Mouse (Mus musculus): ENCODE data around the gene Dlg2. TPM values are rescaled to one million over a fixed set of nuclear protein-coding genes. Genes with fewer than 3 reads are reported as not detected.

The Dlg2 gene
- polyA plus RNA-seq, 1 experiment from 2014 or later, result 6.9 TPM

GRCm38 (mm10) chr7:91456796-91457195 is 980.3 kb downstream of the Dlg2 start:
- H3K4me1 ChIP-seq, result no peaks in the 10 kb centered on the region
- H3K36me3 ChIP-seq, result no peaks in the 10 kb centered on the region
- no peak overlapping the region for H3K9ac ChIP-seq
- H3K4me2 ChIP-seq (replicated peaks), result no peak overlapping the region
- H3K4me3 ChIP-seq, result no peak overlapping the region
- no peak overlapping the region for H3K27ac ChIP-seq
- H3K9me3 ChIP-seq (replicated peaks), result no peaks in the 10 kb centered on the region
- WGBS, result 9% methylated on average over 1 of the region's 1 CpGs
- H3K27me3 ChIP-seq, result no peaks in the 10 kb centered on the region
- ATAC-seq (ENCODE audit: low FRiP score), result no peak

GRCm38 (mm10) chr7:91457207-91457606 is 980.7 kb downstream of the Dlg2 start:
- Histone ChIP-seq H3K27ac (no peak overlapping the region), H3K36me3 (no peaks in the 10 kb centered on the region), H3K27me3 (no peaks in the 10 kb centered on the region), H3K4me1 (no peaks in the 10 kb centered on the region), H3K4me2 (replicated peaks) (no peak overlapping the region), H3K4me3 (no peak overlapping the region), H3K9ac (no peak overlapping the region), H3K9me3 (replicated peaks) (no peaks in the 10 kb centered on the region)
- peak; percentile 67 for ATAC-seq (ENCODE audit: low FRiP score)
- 0% methylated on average over 1 of the region's 1 CpGs for WGBS

GRCm38 (mm10) chr7:91461352-91461751 is 984.9 kb downstream of the Dlg2 start:
- Histone ChIP-seq H3K27ac (no peak overlapping the region), H3K36me3 (no peaks in the 10 kb centered on the region), H3K4me3 (no peak overlapping the region), H3K27me3 (no peaks in the 10 kb centered on the region), H3K9ac (no peak overlapping the region), H3K9me3 (replicated peaks) (no peaks in the 10 kb centered on the region), H3K4me2 (replicated peaks) (no peak overlapping the region), H3K4me1 (no peaks in the 10 kb centered on the region)
- ATAC-seq (ENCODE audit: low FRiP score), result no peak
- WGBS, result 77% methylated on average over 3 of the region's 3 CpGs

- 73% methylated on average over 7 of the region's 7 CpGs for WGBS
- H3K4me2 ChIP-seq (replicated peaks), result no peak overlapping the region
- no peak for ATAC-seq (ENCODE audit: low FRiP score)
- H3K9me3 ChIP-seq (replicated peaks), result no peaks in the 10 kb centered on the region
- no peaks in the 10 kb centered on the region for H3K4me1 ChIP-seq
- H3K27ac ChIP-seq, result 0 out of 2 replicates have a peak overlapping the region, but pooled peaks have one; percentile 17
- H3K4me3 ChIP-seq, result no peak overlapping the region
- no peak overlapping the region for H3K9ac ChIP-seq
- H3K36me3 ChIP-seq, result no peaks in the 10 kb centered on the region
- H3K27me3 ChIP-seq, result no peaks in the 10 kb centered on the region
These were observed 986.8 kb downstream of the Dlg2 start for GRCm38 (mm10) chr7:91463256-91463655.

- Histone ChIP-seq H3K9me3 (replicated peaks) (no peaks in the 10 kb centered on the region), H3K4me3 (no peak overlapping the region), H3K4me2 (replicated peaks) (no peak overlapping the region), H3K36me3 (no peaks in the 10 kb centered on the region), H3K9ac (no peak overlapping the region), H3K4me1 (no peaks in the 10 kb centered on the region), H3K27me3 (no peaks in the 10 kb centered on the region), H3K27ac (no peak overlapping the region)
- 84% methylated on average over 3 of the region's 3 CpGs for WGBS
- ATAC-seq (ENCODE audit: low FRiP score), result no peak
These were observed 990.6 kb downstream of the Dlg2 start for GRCm38 (mm10) chr7:91467061-91467460.

- Histone ChIP-seq H3K4me3 (no peak overlapping the region), H3K36me3 (no peaks in the 10 kb centered on the region), H3K9me3 (replicated peaks) (no peaks in the 10 kb centered on the region), H3K27ac (no peak overlapping the region), H3K4me2 (replicated peaks) (no peak overlapping the region), H3K9ac (no peak overlapping the region), H3K4me1 (no peaks in the 10 kb centered on the region), H3K27me3 (no peaks in the 10 kb centered on the region)
- ATAC-seq (ENCODE audit: low FRiP score), result no peak
- WGBS, result 71% methylated on average over 3 of the region's 3 CpGs
These were observed 1002.7 kb downstream of the Dlg2 start for GRCm38 (mm10) chr7:91479145-91479544.

GRCm38 (mm10) chr7:91481574-91482197 is 1005.2 kb downstream of the Dlg2 start:
- no peak for ATAC-seq (ENCODE audit: low FRiP score)
- Histone ChIP-seq H3K4me3 (no peak overlapping the region), H3K4me2 (replicated peaks) (no peak overlapping the region), H3K9me3 (replicated peaks) (no peaks in the 10 kb centered on the region), H3K36me3 (no peaks in the 10 kb centered on the region), H3K9ac (no peak overlapping the region), H3K27ac (no peak overlapping the region), H3K27me3 (no peaks in the 10 kb centered on the region), H3K4me1 (no peaks in the 10 kb centered on the region)
- WGBS, result 74% methylated on average over 1 of the region's 1 CpGs

- no peaks in the 10 kb centered on the region for H3K4me1 ChIP-seq
- H3K4me3 ChIP-seq, result no peak overlapping the region
- no peaks in the 10 kb centered on the region for H3K9me3 ChIP-seq (replicated peaks)
- H3K27me3 ChIP-seq, result no peaks in the 10 kb centered on the region
- H3K36me3 ChIP-seq, result no peaks in the 10 kb centered on the region
- H3K27ac ChIP-seq, result no peak overlapping the region
- no peak overlapping the region for H3K4me2 ChIP-seq (replicated peaks)
- WGBS, result 71% methylated on average over 3 of the region's 3 CpGs
- ATAC-seq (ENCODE audit: low FRiP score), result no peak
- no peak overlapping the region for H3K9ac ChIP-seq
These were observed 1016.8 kb downstream of the Dlg2 start for GRCm38 (mm10) chr7:91493234-91493633.

- Histone ChIP-seq H3K27ac (no peak overlapping the region), H3K9me3 (replicated peaks) (no peaks in the 10 kb centered on the region), H3K36me3 (no peaks in the 10 kb centered on the region), H3K27me3 (no peaks in the 10 kb centered on the region), H3K4me2 (replicated peaks) (no peak overlapping the region), H3K9ac (no peak overlapping the region), H3K4me3 (no peak overlapping the region), H3K4me1 (no peaks in the 10 kb centered on the region)
- WGBS, result 71% methylated on average over 5 of the region's 5 CpGs
- ATAC-seq (ENCODE audit: low FRiP score), result no peak
These were observed 1019.1 kb downstream of the Dlg2 start for GRCm38 (mm10) chr7:91495526-91495925.

- 72% methylated on average over 1 of the region's 1 CpGs for WGBS
- Histone ChIP-seq H3K4me1 (no peaks in the 10 kb centered on the region), H3K9ac (no peak overlapping the region), H3K27me3 (no peaks in the 10 kb centered on the region), H3K4me2 (replicated peaks) (no peak overlapping the region), H3K27ac (no peak overlapping the region), H3K4me3 (no peak overlapping the region), H3K9me3 (replicated peaks) (no peaks in the 10 kb centered on the region), H3K36me3 (no peaks in the 10 kb centered on the region)
- ATAC-seq (ENCODE audit: low FRiP score), result no peak
These were observed 1034.6 kb downstream of the Dlg2 start for GRCm38 (mm10) chr7:91511119-91511518.

GRCm38 (mm10) chr7:91514445-91514844 is 1038.0 kb downstream of the Dlg2 start:
- H3K9ac ChIP-seq, result no peak overlapping the region
- ATAC-seq (ENCODE audit: low FRiP score), result no peak
- H3K36me3 ChIP-seq, result no peaks in the 10 kb centered on the region
- H3K27ac ChIP-seq, result no peak overlapping the region
- H3K4me2 ChIP-seq (replicated peaks), result no peak overlapping the region
- H3K4me1 ChIP-seq, result no peaks in the 10 kb centered on the region
- H3K9me3 ChIP-seq (replicated peaks), result no peaks in the 10 kb centered on the region
- no peak overlapping the region for H3K4me3 ChIP-seq
- 74% methylated on average over 3 of the region's 3 CpGs for WGBS
- no peaks in the 10 kb centered on the region for H3K27me3 ChIP-seq

- 70% methylated on average over 3 of the region's 3 CpGs for WGBS
- ATAC-seq (ENCODE audit: low FRiP score), result no peak
- no peak overlapping the region for H3K4me3 ChIP-seq
- no peak overlapping the region for H3K4me2 ChIP-seq (replicated peaks)
- no peaks in the 10 kb centered on the region for H3K36me3 ChIP-seq
- no peaks in the 10 kb centered on the region for H3K4me1 ChIP-seq
- no peak overlapping the region for H3K27ac ChIP-seq
- H3K9me3 ChIP-seq (replicated peaks), result no peaks in the 10 kb centered on the region
- no peak overlapping the region for H3K9ac ChIP-seq
- no peaks in the 10 kb centered on the region for H3K27me3 ChIP-seq
These were observed 1039.8 kb downstream of the Dlg2 start for GRCm38 (mm10) chr7:91516225-91516624.

- no peak overlapping the region for H3K9ac ChIP-seq
- no peak overlapping the region for H3K4me2 ChIP-seq (replicated peaks)
- H3K27ac ChIP-seq, result no peak overlapping the region
- no peaks in the 10 kb centered on the region for H3K27me3 ChIP-seq
- no peak for ATAC-seq (ENCODE audit: low FRiP score)
- H3K4me1 ChIP-seq, result no peaks in the 10 kb centered on the region
- no peaks in the 10 kb centered on the region for H3K36me3 ChIP-seq
- no peak overlapping the region for H3K4me3 ChIP-seq
- WGBS, result 91% methylated on average over 1 of the region's 1 CpGs
- no peaks in the 10 kb centered on the region for H3K9me3 ChIP-seq (replicated peaks)
These were observed 1049.4 kb downstream of the Dlg2 start for GRCm38 (mm10) chr7:91525859-91526258.
